Mouse (Mus musculus): ENCODE results near the gene Acap3.
A peak's percentile ranks its signal among the peaks of the same experiment; 100 is the strongest.

Acap3 gene

DNA sequence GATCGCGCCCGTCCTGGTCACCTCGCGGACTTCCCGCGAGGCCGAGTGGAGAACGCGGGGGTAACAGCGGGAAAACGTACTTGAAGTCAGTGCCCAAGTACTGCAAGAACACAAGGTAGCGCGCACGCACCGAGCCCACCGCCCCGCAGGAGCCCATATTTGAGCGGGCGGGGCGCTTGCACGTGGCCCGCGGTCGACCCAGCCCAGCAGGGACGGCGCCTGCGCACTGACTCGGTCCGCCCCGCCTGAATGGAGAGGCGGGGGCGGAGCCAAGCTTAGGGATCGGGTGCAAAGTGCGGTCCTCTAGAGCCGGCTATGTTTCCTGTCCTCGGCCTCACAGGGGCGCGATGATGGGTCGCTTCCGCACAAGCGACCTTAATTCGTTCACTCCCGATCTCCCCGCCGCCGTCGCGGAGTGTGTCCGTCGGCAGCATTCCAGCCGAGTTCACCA lies at the start of gene Acap3, which contains the start of gene Pusl1:
Acap3 (plus strand) TSS at position 272 of the 451 bp plus-strand sequence.
Pusl1 (minus strand) TSS at position 231 of the 451 bp plus-strand sequence.
- peak; percentile 97 for DNase-seq (ENCODE audit: low spot score)

- DNase-seq (ENCODE audit: low spot score): no peak
Measured at GRCm38 (mm10) chr4:155843231-155843630, 48.4 kb upstream of the Acap3 start.

- DNase-seq (ENCODE audit: low spot score): peak; percentile 98
Measured at GRCm38 (mm10) chr4:155846871-155847578, 44.6 kb upstream of the Acap3 start, which contains the start of gene Dvl1. Gene Dvl1 (plus strand): TSS chr4:155847402.

DNA sequence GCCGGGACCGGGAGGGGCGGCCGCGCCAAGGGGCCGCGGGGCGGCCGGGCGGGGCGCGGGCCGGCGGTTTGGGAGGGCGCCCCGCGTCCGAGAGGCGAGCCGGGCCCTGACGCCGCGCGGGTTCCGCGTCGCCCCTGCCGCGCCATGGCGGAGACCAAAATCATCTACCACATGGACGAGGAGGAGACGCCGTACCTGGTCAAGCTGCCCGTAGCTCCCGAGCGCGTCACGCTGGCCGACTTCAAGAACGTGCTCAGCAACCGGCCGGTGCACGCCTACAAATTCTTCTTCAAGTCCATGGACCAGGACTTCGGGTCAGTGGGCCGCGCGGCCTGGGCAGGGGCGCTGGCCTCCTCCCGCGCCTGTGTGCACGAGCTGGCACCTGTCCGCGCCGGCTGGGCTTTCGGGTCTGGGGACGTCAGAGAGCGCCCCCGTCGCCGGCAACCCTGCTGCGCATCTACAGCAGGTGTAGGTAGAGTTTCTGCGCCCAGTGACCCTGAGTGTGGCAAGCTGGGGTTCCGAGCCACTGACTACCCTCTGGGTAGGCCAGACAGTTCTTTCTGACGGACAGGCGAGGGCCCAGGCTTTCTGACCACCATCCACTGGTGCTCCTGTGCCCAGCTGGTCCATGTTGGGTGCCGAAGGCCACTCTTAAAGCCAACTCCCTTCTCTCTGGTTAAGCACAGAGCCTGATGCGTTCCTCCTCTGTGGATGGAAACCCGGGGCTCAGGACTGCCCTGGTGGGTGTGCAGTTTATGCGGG lies 43.9 kb upstream of the Acap3 start:
- DNase-seq (ENCODE audit: low spot score): no peak

DNA sequence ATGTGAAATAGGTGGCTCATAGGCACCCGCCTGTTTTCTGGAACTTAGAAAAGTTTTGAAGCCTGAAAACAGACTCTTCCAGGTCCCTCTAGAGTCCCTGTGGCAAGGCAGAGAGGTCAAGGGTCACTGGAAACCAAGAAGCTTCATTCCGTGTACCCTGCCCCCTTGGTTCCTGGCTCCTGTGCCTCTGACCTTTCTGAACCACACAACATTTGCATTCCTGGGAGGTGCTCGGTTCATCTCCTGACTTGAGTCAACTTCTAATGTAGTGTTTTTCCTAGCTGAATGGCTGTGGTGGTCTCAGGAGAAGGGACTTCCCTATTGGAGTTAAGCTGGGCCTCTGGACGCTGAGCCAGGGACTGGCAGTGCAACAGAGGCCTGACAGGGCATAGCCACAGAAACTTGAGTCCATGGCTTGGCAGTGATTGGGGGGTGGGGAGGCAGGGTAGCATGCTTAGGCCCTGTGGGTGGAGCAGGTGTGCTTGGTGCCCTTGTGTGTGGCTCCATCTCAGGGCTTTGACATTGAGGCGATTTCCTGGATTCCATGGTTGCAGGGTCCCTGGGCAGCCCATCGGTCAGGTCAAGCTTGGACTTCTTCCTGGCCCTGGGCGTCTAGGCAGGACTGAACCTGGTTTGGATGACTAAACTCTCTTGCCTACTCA lies 43.1 kb upstream of the Acap3 start:
- DNase-seq (ENCODE audit: low spot score): no peak

- DNase-seq (ENCODE audit: low spot score): no peak
Measured at GRCm38 (mm10) chr4:155849391-155849790, 42.2 kb upstream of the Acap3 start.

- no peak for DNase-seq (ENCODE audit: low spot score)
Measured at GRCm38 (mm10) chr4:155849792-155850451, 41.7 kb upstream of the Acap3 start.

DNA sequence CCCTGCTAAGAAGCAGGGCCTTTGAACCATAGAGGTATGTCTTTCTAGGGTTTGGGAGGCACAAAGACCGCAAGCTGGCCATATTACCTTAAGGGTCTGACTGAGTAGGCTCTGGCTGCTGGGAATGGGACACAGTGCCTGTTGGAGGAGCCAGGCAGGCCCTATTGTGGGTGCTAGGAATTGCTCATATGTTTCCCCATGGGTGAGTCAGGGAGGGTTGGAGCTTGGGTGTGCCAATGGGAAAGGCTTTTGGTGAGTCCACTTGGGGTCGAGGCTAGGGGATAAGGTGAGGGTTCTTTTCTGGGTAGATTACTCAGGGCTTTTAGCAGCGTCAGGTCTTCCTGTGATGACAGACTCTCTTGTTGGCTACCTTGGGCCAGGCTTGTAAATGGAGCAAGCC lies 40.3 kb upstream of the Acap3 start:
- DNase-seq (ENCODE audit: low spot score): no peak

DNA sequence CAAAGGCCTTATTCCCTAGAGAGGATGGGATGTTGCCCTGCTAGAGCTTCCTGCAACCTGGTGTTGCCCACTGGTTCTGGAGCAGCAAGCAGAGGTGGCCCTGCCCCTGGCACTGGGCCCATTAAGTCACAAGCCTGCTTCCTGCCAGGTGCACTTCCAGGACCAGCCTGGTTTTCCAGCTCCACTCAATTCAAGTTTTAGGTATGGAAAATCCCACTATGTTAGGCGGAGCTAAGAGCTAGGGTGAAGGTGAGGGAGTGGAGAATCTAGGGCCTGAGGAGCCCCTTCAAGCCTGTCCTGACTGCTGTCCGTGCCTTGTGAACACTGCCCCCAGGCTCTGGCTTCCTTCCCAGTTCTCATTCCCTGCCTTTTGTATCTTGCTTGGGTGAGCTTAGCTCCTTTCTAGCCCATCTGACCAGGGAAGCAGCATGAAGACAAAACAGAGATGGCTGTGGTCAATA lies 39.6 kb upstream of the Acap3 start:
- DNase-seq (ENCODE audit: low spot score): no peak

DNA sequence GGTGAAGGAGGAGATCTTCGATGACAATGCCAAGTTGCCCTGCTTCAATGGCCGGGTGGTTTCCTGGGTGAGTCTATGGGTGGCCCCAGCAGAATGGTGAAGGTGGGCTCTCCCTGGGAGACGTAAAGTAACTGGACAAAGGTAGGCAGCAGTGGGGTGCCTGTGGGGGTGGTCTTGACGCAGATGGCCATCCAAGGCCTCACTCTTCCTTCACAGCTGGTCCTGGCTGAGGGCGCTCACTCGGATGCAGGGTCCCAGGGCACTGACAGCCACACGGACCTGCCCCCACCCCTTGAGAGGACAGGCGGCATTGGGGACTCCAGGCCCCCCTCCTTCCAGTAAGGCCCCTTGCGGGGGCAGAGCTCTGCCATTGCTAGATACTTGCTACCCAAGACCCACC lies 38.2 kb upstream of the Acap3 start:
- no peak for DNase-seq (ENCODE audit: low spot score)

DNA sequence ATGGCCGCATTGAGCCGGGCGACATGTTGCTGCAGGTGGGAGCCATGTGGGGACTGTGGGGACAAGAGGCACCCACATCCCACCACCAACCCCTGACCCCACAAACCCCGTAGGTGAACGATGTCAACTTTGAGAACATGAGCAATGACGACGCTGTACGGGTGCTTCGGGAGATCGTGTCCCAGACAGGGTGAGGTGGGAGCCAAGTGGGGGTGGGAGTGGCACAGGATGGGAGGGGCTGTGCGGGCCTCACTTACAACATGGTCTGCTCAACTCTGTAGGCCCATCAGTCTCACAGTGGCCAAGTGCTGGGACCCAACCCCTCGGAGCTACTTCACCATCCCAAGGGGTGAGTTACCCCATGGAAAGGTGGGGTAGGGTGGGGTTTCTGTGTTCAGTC lies 36.6 kb upstream of the Acap3 start:
- no peak for DNase-seq (ENCODE audit: low spot score)

GRCm38 (mm10) chr4:155856071-155856470 lies 35.6 kb upstream of the Acap3 start:
- no peak for DNase-seq (ENCODE audit: low spot score)

DNA sequence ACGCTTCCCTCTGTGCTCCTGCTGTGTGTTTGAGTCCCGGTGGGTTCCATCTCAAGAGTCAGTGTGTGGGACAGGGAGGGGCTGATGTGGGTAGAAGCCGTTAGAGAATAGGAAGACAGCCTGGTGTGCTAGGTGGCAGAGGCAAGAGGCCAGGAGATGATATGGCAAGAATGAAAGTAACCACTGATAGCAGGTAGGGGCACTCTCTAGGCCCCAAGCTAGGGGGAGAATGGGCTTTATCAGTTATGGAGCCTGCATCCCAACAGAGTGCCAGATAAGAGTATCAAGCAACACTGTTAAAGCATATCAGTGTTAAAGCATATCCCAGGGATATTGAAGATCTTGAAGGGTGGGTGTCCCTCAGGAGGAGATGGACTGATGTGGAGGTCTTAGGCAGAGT lies 34.7 kb upstream of the Acap3 start:
- DNase-seq (ENCODE audit: low spot score): no peak

DNA sequence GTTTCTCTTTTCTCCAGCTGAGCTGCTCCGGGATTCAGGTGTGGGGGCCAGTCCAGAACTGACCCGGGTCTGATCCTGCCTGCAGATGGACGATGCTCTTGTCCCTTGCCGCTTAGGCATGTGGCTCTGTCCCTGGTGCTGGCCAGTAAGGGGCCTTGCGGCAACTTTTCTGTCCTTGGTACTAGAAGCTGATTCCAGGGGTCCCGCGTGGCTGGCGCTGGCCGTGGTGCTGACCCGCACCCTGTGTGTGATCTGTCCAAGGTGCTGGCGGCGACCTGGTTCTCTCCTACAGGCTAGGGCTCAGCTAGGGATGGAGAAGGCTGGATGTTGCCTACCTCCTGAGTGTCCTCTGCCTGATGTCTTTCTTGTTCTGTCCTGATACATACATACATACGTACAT lies 32.3 kb upstream of the Acap3 start:
- DNase-seq (ENCODE audit: low spot score): peak; percentile 81

GRCm38 (mm10) chr4:155861787-155862186 lies 29.8 kb upstream of the Acap3 start:
- DNase-seq (ENCODE audit: low spot score): no peak

- peak; percentile 3 for DNase-seq (ENCODE audit: low spot score)
Measured at GRCm38 (mm10) chr4:155863001-155863400, 28.6 kb upstream of the Acap3 start, which contains the start of gene Tas1r3. Gene Tas1r3 (minus strand): TSS chr4:155863362.

DNA sequence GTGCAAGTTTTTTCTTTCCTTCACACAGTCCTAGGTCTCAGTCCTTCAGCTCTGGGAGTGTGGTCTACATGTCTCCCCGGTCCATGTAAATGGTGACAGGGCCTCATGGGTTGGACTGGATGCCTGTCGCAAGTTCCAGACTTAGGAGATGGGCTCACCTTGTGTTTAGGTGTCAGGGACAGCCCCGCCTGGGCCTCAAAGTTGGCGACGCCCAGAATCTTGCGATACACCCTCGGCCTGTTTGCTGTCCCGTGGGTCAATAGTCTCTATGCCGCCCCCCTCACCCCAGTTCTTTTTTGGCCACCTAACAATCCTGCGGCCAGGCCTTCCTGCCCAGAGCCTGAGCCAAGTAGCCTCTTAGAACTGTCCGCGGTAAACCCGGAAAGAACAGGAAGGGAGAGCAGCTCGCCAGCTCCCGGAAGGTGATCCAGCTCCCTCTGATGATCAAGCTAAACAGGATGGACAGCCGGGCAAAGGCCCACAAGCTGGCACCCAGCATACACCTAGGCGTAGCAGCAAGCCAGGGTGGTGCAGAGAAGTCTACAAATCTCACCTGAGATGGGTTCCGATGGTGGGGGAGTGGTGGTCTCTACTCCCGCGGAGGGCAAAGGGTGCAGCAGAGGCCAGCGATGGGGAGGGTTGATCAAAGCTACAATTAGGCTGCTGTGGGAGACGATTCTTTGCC lies 22.9 kb upstream of the Acap3 start:
- DNase-seq (ENCODE audit: low spot score): no peak

DNA sequence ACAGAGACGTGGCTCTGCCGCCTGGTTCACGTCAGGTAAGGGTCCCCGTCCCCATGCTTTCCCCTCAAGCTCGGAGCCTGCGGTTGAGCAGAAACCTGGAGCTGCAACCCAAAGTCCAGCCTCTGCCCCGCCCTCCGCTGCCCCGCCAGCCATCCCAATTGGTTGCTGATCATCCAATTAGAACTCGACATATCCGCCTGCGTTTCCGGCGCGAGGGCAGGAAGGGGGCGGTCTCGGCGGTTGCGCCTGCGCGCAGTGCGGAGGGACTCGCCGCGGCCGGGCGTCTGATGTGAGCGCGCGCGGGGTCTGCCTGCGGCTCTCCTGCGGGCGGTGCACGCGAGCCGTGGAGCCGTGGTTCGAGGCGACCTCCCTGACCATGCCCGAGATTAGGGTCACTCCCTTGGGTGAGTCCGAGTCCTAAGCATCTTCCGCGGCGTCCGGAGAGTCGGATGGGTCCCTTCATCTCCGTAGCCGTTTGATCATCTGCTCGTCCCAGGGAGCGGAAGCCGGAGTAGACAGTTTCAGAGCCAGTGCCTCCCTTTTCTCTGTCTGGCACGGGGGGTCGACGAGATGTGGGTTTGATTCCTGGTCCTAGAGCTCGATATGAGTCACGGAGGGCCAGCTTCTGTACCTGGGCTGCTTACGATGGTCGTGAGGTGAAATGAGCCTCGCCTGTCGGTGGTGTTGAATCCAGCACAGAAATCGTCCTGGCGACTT lies 22.1 kb upstream of the Acap3 start, which contains the start of the genes Cptp and Ints11:
Cptp (minus strand) TSS at position 124 of the 717 bp plus-strand sequence.
Ints11 (plus strand) TSS at position 230 of the 717 bp plus-strand sequence.
- DNase-seq (ENCODE audit: low spot score): peak; percentile 96

GRCm38 (mm10) chr4:155871404-155871803 lies 20.2 kb upstream of the Acap3 start:
- DNase-seq (ENCODE audit: low spot score): no peak

- DNase-seq (ENCODE audit: low spot score): no peak
Measured at GRCm38 (mm10) chr4:155883587-155883986, 8.0 kb upstream of the Acap3 start.
